Mouse (Mus musculus): ENCODE data around the gene Zkscan1. TPM values are rescaled to one million over a fixed set of nuclear protein-coding genes. Genes with fewer than 3 reads are reported as not detected.

Gene Zkscan1
- polyA plus RNA-seq, 2 experiments, result 2.2 to 4.9 TPM

DNA sequence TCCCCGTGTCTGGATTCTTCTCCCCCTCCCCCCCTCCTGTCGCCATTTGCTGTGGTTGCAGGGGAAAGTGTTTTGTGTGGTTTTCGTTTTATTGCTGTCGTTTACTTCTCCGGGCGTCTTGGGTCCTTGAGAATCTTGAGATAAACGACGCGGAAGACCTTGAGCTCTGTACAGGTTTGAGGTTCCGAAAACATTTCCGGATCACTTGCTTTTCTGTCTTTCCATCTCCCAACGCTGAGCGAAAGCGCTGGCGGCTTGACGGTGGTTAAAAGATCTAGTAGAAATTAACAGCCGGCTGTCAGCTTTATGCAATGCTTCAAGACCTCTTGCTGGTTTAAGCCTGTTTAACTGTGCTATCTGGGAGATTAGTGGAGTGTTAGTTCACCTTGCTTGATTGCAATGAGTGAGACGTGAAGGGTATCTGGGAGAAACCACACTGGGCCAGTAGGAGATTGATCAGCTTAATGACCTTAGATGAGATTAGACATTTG lies 582 bp downstream of the Zkscan1 start:
- WGBS (ENCODE audit: insufficient replicate concordance), result under 1% methylated on average over 18 of the region's 18 CpGs
- DNase-seq (ENCODE audit: low read depth in 3 of 3, low spot score in 3 of 3), result peak in 1 of 3 experiments; percentile 4
- TF ChIP-seq CTCF (IDR thresholded peaks at IDR 0.05; ENCODE audit: low read depth) (no peak), EP300 (IDR thresholded peaks at IDR 0.05; ENCODE audit: low read depth) (no peak)
- peak; percentile 12; the same call in 1 of the 2 replicates for ATAC-seq (ENCODE audit: insufficient read depth)
- peak overlapping the region; percentile 90 for H3K9ac ChIP-seq (replicated peaks)
- no peaks in the 10 kb centered on the region for H3K27me3 ChIP-seq (ENCODE audit: control insufficient read depth, insufficient read depth, low read length)
- H3K36me3 ChIP-seq (replicated peaks; ENCODE audit: control insufficient read depth, insufficient read depth, low read depth), result no peaks in the 10 kb centered on the region; the same call in 1 of the 2 replicates
- peaks cover 19 to 21% of the 10 kb centered on the region in 2 experiments for H3K4me1 ChIP-seq (replicated peaks; ENCODE audit: control insufficient read depth in 2 of 2, insufficient read depth in 2 of 2, low read length in 1 of 2)
- no peaks in the 10 kb centered on the region for H3K9me3 ChIP-seq (ENCODE audit: control insufficient read depth, low read length)
- peak overlapping the region; percentile 89 for H3K4me2 ChIP-seq (ENCODE audit: low read depth)
- peak overlapping the region; percentile 6 for H3K27ac ChIP-seq
- H3K4me3 ChIP-seq (ENCODE audit: insufficient read depth in 1 of 2, low read depth in 2 of 2, low read length in 2 of 2), result peak overlapping the region; percentile 77 to 85

DNA sequence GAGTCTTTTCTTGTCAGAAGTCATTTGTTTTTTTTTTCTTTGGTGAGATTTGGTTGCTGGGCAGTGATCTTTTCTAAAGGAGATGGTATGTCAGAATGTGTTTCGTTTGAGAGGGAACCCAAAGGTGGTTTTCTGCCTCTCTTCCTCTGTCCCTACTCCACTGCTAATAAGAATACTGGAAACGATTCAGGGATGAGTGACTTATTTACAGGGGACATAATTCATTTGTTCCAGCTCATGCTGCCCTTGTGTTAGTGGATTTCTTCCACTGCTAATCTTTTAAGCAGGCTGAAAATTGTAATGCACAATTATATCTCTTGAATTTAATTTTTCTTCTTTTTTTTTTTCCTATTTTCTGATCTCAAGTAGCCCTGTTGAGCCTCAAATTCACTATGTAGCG lies 2.0 kb downstream of the Zkscan1 start:
- ATAC-seq (ENCODE audit: insufficient read depth), result no peak
- peaks cover 19 to 21% of the 10 kb centered on the region in 2 experiments for H3K4me1 ChIP-seq (replicated peaks; ENCODE audit: control insufficient read depth in 2 of 2, insufficient read depth in 2 of 2, low read length in 1 of 2)
- no peaks in the 10 kb centered on the region; the same call in 1 of the 2 replicates for H3K36me3 ChIP-seq (replicated peaks; ENCODE audit: control insufficient read depth, insufficient read depth, low read depth)
- no peak for DNase-seq (ENCODE audit: low read depth in 3 of 3, low spot score in 3 of 3)
- H3K27ac ChIP-seq, result no peak overlapping the region
- no peaks in the 10 kb centered on the region for H3K9me3 ChIP-seq (ENCODE audit: control insufficient read depth, low read length)
- 73% methylated on average over 3 of the region's 3 CpGs for WGBS (ENCODE audit: insufficient replicate concordance)
- peak overlapping the region; percentile 89 for H3K4me2 ChIP-seq (ENCODE audit: low read depth)
- no peak overlapping the region for H3K4me3 ChIP-seq (ENCODE audit: insufficient read depth in 1 of 2, low read depth in 2 of 2, low read length in 2 of 2)
- TF ChIP-seq EP300 (IDR thresholded peaks at IDR 0.05; ENCODE audit: low read depth) (no peak), CTCF (IDR thresholded peaks at IDR 0.05; ENCODE audit: low read depth) (no peak)
- H3K27me3 ChIP-seq (ENCODE audit: control insufficient read depth, insufficient read depth, low read length), result no peaks in the 10 kb centered on the region
- H3K9ac ChIP-seq (replicated peaks), result no peak overlapping the region

DNA sequence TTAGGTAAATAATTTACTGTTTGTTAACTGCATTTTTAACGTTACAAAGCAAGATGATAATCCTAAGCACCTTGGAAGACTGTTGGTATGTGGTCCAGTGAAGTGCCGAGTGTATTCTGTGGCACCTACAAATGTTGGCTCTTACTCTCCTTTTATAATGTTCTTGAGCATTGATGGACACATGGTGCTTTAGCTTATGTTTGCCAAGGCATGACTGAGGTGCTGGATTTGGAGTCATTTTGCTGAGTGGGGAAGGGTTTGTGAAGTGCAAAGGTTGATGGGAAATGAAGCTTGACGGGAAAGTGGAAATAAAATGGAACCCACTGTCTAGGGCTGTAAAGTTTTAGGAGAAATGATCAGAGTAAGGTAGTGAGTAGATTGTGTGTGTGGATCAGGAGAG lies 3.5 kb downstream of the Zkscan1 start:
- Histone ChIP-seq H3K9me3 (ENCODE audit: control insufficient read depth, low read length) (no peaks in the 10 kb centered on the region), H3K4me1 (replicated peaks; ENCODE audit: control insufficient read depth in 2 of 2, insufficient read depth in 2 of 2, low read length in 1 of 2) (peaks cover 19 to 21% of the 10 kb centered on the region in 2 experiments), H3K27me3 (ENCODE audit: control insufficient read depth, insufficient read depth, low read length) (no peaks in the 10 kb centered on the region), H3K4me3 (ENCODE audit: insufficient read depth in 1 of 2, low read depth in 2 of 2, low read length in 2 of 2) (no peak overlapping the region), H3K27ac (no peak overlapping the region), H3K4me2 (ENCODE audit: low read depth) (no peak overlapping the region; the same call in 1 of the 2 replicates), H3K36me3 (replicated peaks; ENCODE audit: control insufficient read depth, insufficient read depth, low read depth) (peaks cover 6% of the 10 kb centered on the region), H3K9ac (replicated peaks) (no peak overlapping the region; the same call in 1 of the 2 replicates)
- DNase-seq (ENCODE audit: low read depth in 3 of 3, low spot score in 3 of 3) (no peak), ATAC-seq (ENCODE audit: insufficient read depth) (no peak)
- no peak for TF ChIP-seq CTCF (IDR thresholded peaks at IDR 0.05; ENCODE audit: low read depth)
- no peak for TF ChIP-seq EP300 (IDR thresholded peaks at IDR 0.05; ENCODE audit: low read depth)
- WGBS (ENCODE audit: insufficient replicate concordance), result 77% methylated on average over 3 of the region's 3 CpGs

DNA sequence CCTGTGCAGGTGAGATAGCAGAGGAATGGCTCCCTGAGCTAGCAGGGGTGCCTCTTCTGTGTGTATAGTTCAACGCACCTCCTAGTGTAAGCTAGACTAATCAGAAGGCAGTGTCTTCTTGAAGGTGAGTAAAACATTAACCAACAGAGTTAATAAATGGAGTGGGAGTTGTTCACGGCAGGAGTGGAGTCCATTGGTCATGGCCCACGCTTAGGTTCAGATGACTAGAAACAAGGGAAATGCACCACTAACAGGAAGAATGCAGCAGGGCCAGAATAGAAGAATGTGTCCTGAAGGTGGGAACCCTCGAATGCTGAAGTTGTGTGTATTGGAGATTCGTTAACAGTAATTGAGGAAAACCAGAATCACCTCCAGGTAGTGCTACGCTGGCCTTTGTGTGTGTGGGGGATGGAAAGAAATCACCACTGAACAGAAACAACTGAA lies 4.2 kb downstream of the Zkscan1 start:
- no peak for TF ChIP-seq CTCF (IDR thresholded peaks at IDR 0.05; ENCODE audit: low read depth)
- TF ChIP-seq EP300 (IDR thresholded peaks at IDR 0.05; ENCODE audit: low read depth), result no peak
- Histone ChIP-seq H3K36me3 (replicated peaks; ENCODE audit: control insufficient read depth, insufficient read depth, low read depth) (peaks cover 11% of the 10 kb centered on the region), H3K9me3 (ENCODE audit: control insufficient read depth, low read length) (no peaks in the 10 kb centered on the region), H3K4me2 (ENCODE audit: low read depth) (peak overlapping the region; percentile 39; the same call in 1 of the 2 replicates), H3K27ac (no peak overlapping the region), H3K4me1 (replicated peaks; ENCODE audit: control insufficient read depth in 2 of 2, insufficient read depth in 2 of 2, low read length in 1 of 2) (peaks cover 11 to 15% of the 10 kb centered on the region in 2 experiments), H3K9ac (replicated peaks) (no peak overlapping the region), H3K27me3 (ENCODE audit: control insufficient read depth, insufficient read depth, low read length) (no peaks in the 10 kb centered on the region), H3K4me3 (ENCODE audit: insufficient read depth in 1 of 2, low read depth in 2 of 2, low read length in 2 of 2) (0 out of 4 replicates have a peak overlapping the region, but pooled peaks of 1 of the 2 experiments have one; percentile 0)
- peak; percentile 15; the same call in 1 of the 2 replicates for ATAC-seq (ENCODE audit: insufficient read depth)
- 64% methylated on average over 6 of the region's 6 CpGs for WGBS (ENCODE audit: insufficient replicate concordance)
- no peak for DNase-seq (ENCODE audit: low read depth in 3 of 3, low spot score in 3 of 3)

DNA sequence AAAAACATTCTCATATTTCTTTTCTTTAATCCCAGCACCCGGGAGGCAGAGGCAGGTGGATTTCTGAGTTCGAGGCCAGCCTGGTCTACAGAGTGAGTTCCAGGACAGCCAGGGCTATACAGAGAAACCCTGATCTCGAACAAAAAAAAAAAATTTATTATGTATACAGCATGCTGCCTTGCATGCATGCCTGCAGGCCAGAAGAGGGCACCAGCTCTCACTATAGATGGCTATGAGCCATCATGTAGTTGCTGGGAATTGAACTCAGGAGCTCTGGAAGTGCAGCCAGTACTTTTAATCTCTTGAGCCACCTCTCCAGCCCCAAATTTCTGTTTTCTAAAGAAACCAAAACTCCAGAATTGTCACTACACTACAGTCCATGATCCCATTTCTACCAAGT lies 5.4 kb downstream of the Zkscan1 start:
- Histone ChIP-seq H3K4me1 (replicated peaks; ENCODE audit: control insufficient read depth in 2 of 2, insufficient read depth in 2 of 2, low read length in 1 of 2) (peaks cover 6 to 12% of the 10 kb centered on the region in 2 experiments; a peak in 3 of 4 replicates), H3K36me3 (replicated peaks; ENCODE audit: control insufficient read depth, insufficient read depth, low read depth) (peaks cover 19% of the 10 kb centered on the region), H3K9me3 (ENCODE audit: control insufficient read depth, low read length) (no peaks in the 10 kb centered on the region), H3K4me2 (ENCODE audit: low read depth) (no peak overlapping the region), H3K27ac (no peak overlapping the region), H3K4me3 (ENCODE audit: insufficient read depth in 1 of 2, low read depth in 2 of 2, low read length in 2 of 2) (no peak overlapping the region), H3K9ac (replicated peaks) (no peak overlapping the region), H3K27me3 (ENCODE audit: control insufficient read depth, insufficient read depth, low read length) (no peaks in the 10 kb centered on the region)
- WGBS (ENCODE audit: insufficient replicate concordance), result 54% methylated on average over 3 of the region's 3 CpGs
- ATAC-seq (ENCODE audit: insufficient read depth) (no peak), DNase-seq (ENCODE audit: low read depth in 3 of 3, low spot score in 3 of 3) (no peak)
- TF ChIP-seq EP300 (IDR thresholded peaks at IDR 0.05; ENCODE audit: low read depth) (no peak), CTCF (IDR thresholded peaks at IDR 0.05; ENCODE audit: low read depth) (peak; percentile 67)
